In the genomic region with DNA sequence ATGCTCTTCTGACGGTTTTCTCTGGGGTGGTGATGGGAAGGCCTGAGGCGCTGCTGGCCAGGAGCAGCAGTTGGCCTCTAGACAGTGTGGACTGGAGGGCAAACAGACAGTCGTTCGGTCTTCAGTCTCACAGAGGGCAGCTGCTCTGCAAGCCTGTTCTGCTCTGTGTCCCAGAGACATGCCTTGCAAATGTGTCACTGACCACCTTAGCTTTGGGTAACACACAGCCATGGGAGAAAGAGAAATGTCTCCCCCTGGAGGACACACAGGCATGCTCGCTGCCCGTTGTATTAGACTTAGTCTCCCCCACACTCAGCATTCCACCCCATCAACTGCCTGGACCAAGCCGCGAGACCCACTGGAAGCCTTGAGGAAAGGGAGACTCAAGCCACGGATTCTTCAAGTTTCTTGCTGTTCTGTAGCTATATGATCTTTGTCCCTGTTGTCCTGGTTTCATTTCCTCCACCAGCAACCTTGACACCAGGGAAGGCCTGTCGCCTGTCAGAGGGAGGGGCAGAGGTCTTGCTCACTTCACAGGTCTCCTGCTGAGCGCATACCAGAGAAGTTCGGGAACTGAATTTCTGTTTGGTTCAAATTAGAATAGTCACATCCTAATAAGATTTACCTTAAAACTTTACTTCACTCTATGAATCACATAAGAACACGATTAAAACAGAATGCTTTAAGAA, we compare ENCODE assay signal across 7 mouse cellular contexts.
DNase-seq lines count a peak whose midpoint lies in the region; ATAC-seq and TF ChIP-seq lines count a peak whose summit lies in the region.

No protein-coding gene starts in this region.

- H3K4me1 ChIP-seq in intestine, embryonic 16.5 days (ENCODE audit: control insufficient read depth, insufficient read depth, low read length) = peaks cover 10% of the 10 kb centered on the region; the same call in 1 of the 2 replicates
- H3K4me1 ChIP-seq in midbrain, embryonic 13.5 days (replicated peaks) = peaks cover 5% of the 10 kb centered on the region; the same call in 1 of the 2 replicates
- H3K4me1 ChIP-seq in spleen, adult 2 months (ENCODE audit: control insufficient read depth, insufficient read depth, insufficient read length) = no peaks in the 10 kb centered on the region

- peak overlapping the region; percentile 43 for H3K4me2 ChIP-seq in intestine, embryonic 16.5 days (ENCODE audit: low read depth, low read length)
- no peak overlapping the region for H3K4me2 ChIP-seq in midbrain, embryonic 13.5 days (replicated peaks)

- H3K27me3 ChIP-seq in intestine, embryonic 16.5 days (replicated peaks; ENCODE audit: control insufficient read depth, insufficient read depth, low read length) = no peaks in the 10 kb centered on the region
- 0 out of 2 replicates have a peak, but pooled peaks cover 7% of the 10 kb centered on the region for H3K27me3 ChIP-seq in midbrain, embryonic 13.5 days
- H3K27me3 ChIP-seq in spleen, adult 2 months (ENCODE audit: control insufficient read depth, insufficient read depth, low read length) = no peaks in the 10 kb centered on the region

- H3K36me3 ChIP-seq in intestine, embryonic 16.5 days (ENCODE audit: control insufficient read depth, insufficient read depth, low read length) = no peaks in the 10 kb centered on the region
- no peaks in the 10 kb centered on the region for H3K36me3 ChIP-seq in midbrain, embryonic 13.5 days
- H3K36me3 ChIP-seq in spleen, adult 2 months (ENCODE audit: control insufficient read depth, insufficient read depth, low read length) = no peaks in the 10 kb centered on the region

- peak; percentile 94 for ATAC-seq in intestine, embryonic 16.5 days
- ATAC-seq in midbrain, embryonic 13.5 days = peak; percentile 71

- H3K9me3 ChIP-seq in intestine, embryonic 16.5 days (ENCODE audit: control insufficient read depth, low read length) = no peaks in the 10 kb centered on the region
- no peaks in the 10 kb centered on the region for H3K9me3 ChIP-seq in midbrain, embryonic 13.5 days

- H3K27ac ChIP-seq in intestine, embryonic 16.5 days (ENCODE audit: low read length) = no peak overlapping the region
- no peak overlapping the region for H3K27ac ChIP-seq in midbrain, embryonic 13.5 days
- no peak overlapping the region for H3K27ac ChIP-seq in spleen, adult 2 months (ENCODE audit: insufficient read depth, low read length)

- no peak for TF ChIP-seq POLR2A in spleen, adult 2 months (IDR thresholded peaks at IDR 0.05; ENCODE audit: low read depth, low read length)

- intact Hi-C loops in left cerebral cortex, postnatal 25 days (cut with DNase I) = loop anchor here (1.0 to 5.0 kb wide), 4 partner anchors 136 to 772 kb away; no protein-coding TSS in a partner anchor

- 29% methylated on average over 13 of the region's 13 CpGs for WGBS in intestine, embryonic 16.5 days
- WGBS in midbrain, embryonic 13.5 days = 32% methylated on average over 13 of the region's 13 CpGs
- 32% methylated on average over 13 of the region's 13 CpGs for WGBS in spleen, adult 2 months

- DNase-seq in adrenal gland, adult 2 months = peak; percentile 75
- peak; percentile 93 for DNase-seq in embryo, embryonic 10.5 days (ENCODE audit: low spot score)
- DNase-seq in gastrocnemius, postnatal 25 days = peak; percentile 49
- DNase-seq in left cerebral cortex, postnatal 25 days (ENCODE audit: low spot score in 2 of 2) = peak; percentile 60 to 73
- DNase-seq in spleen, adult 2 months (ENCODE audit: low read depth in 1 of 2, low spot score in 2 of 2) = peak; percentile 18 to 44

- no peak overlapping the region for H3K9ac ChIP-seq in intestine, embryonic 16.5 days (ENCODE audit: low read depth, low read length)
- H3K9ac ChIP-seq in midbrain, embryonic 13.5 days (replicated peaks) = no peak overlapping the region

- TF ChIP-seq CTCF in spleen, adult 2 months (IDR thresholded peaks at IDR 0.05; ENCODE audit: extremely low read depth, insufficient read depth, insufficient read length, insufficient replicate concordance) = peak; percentile 67; the same call in 1 of the 2 replicates

- H3K4me3 ChIP-seq in intestine, embryonic 16.5 days (ENCODE audit: low read length) = no peak overlapping the region
- H3K4me3 ChIP-seq in midbrain, embryonic 13.5 days (replicated peaks) = no peak overlapping the region
- H3K4me3 ChIP-seq in spleen, adult 2 months (ENCODE audit: extremely low read depth, insufficient read depth, insufficient read length) = no peak overlapping the region

Comparison
In these comparisons a context has a peak if more than half of its experiments do, and no peak if none do; other contexts are left out.
1. DNase-seq: peak in every context shown above with its lines; median percentile 93 in embryo, embryonic 10.5 days; 75 in adrenal gland, adult 2 months; 66 in left cerebral cortex, postnatal 25 days; 49 in gastrocnemius, postnatal 25 days; 31 in spleen, adult 2 months.